Comparison of ENCODE assay signal across 33 mouse cellular contexts in the genomic region with DNA sequence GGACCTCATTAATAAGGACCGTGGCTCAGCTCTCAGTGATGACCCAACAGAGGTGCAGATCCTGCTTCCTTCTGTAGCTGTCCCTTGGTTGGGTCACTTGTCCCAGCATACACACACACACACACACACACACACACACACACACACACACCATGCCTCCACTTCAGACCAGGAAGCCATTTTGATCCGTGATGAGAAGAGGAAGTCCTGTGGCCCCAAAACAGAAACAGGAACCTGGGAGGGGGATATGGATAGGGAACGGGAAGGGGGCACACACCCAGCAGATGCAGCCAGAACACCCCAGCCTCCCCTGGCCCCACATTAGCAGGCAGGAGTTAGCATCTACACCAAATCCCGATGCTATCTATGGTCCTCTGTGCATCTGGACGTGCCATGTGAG. TPM values are rescaled to one million over a fixed set of nuclear protein-coding genes. Genes with fewer than 3 reads are reported as not detected.
DNase-seq lines count a peak whose midpoint lies in the region; ATAC-seq and TF ChIP-seq lines count a peak whose summit lies in the region.
"Had no signal": no experiment of that assay in that cellular context is flagged by ENCODE, and none has a peak within 500 bp of the region (broad histone marks: within the 10 kb centered on the region; RNA-seq: fewer than 3 reads in every experiment).

No protein-coding gene starts in this region.

- H3K9me3 ChIP-seq in liver, postnatal 0 days (ENCODE audit: low read length) = no peaks in the 10 kb centered on the region
- no peaks in the 10 kb centered on the region for H3K9me3 ChIP-seq in liver, embryonic 12.5 days (replicated peaks)
- H3K9me3 ChIP-seq: embryonic facial prominence, embryonic 13.5 days; forebrain, embryonic 10.5 days; heart, embryonic 13.5 days; hindbrain, embryonic 10.5 days; limb, embryonic 13.5 days; midbrain, embryonic 10.5 days; midbrain, embryonic 15.5 days had no signal

- ATAC-seq in liver, postnatal 0 days = no peak
- no peak for ATAC-seq in liver, embryonic 12.5 days
- ATAC-seq in neutrophil, adult 5-6 weeks (ENCODE audit: extremely low read depth, insufficient number of reproducible peaks, low FRiP score, poor library complexity, severe bottlenecking) = peak; percentile 46
- no peak for ATAC-seq in cerebellum, adult (ENCODE audit: insufficient number of reproducible peaks, low FRiP score, low TSS enrichment)
- ATAC-seq: hindbrain, embryonic 16.5 days; midbrain, embryonic 15.5 days; Patski had no signal

- WGBS in kidney, adult 2 months = 79% methylated on average over 5 of the region's 5 CpGs
- WGBS in liver, postnatal 0 days (ENCODE audit: insufficient replicate concordance) = 42% methylated on average over 5 of the region's 5 CpGs
- WGBS in liver, embryonic 12.5 days (ENCODE audit: insufficient replicate concordance) = 35% methylated on average over 5 of the region's 5 CpGs
- WGBS in macrophage (ENCODE audit: missing documents) = 17% methylated on average over 5 of the region's 5 CpGs

- no peak overlapping the region for H3K27ac ChIP-seq in kidney, adult 2 months (ENCODE audit: insufficient read depth, low read depth, low read length)
- H3K27ac ChIP-seq in liver, postnatal 0 days (ENCODE audit: low read depth) = peak overlapping the region; percentile 88; the same call in 1 of the 2 replicates
- no peak overlapping the region for H3K27ac ChIP-seq in liver, embryonic 12.5 days
- H3K27ac ChIP-seq in macrophage = peak overlapping the region; percentile 15; the same call in 1 of the 2 replicates
- H3K27ac ChIP-seq: embryonic facial prominence, embryonic 13.5 days; forebrain, embryonic 10.5 days; heart, adult 2 months; heart, embryonic 13.5 days; hindbrain, embryonic 10.5 days; limb, embryonic 13.5 days; midbrain, embryonic 10.5 days; midbrain, embryonic 15.5 days; stomach, postnatal 0 days had no signal

- no peak overlapping the region for H3K4me3 ChIP-seq in kidney, adult 2 months (ENCODE audit: insufficient read depth, low read depth, low read length)
- no peak overlapping the region for H3K4me3 ChIP-seq in liver, postnatal 0 days (ENCODE audit: low read depth, low read length)
- H3K4me3 ChIP-seq in liver, embryonic 12.5 days = no peak overlapping the region
- no peak overlapping the region for H3K4me3 ChIP-seq in macrophage (ENCODE audit: inconsistent target)
- H3K4me3 ChIP-seq: embryonic facial prominence, embryonic 13.5 days; forebrain, embryonic 10.5 days; heart, adult 2 months; heart, embryonic 13.5 days; hindbrain, embryonic 10.5 days; limb, embryonic 13.5 days; midbrain, embryonic 10.5 days; midbrain, embryonic 15.5 days had no signal

- no peak for TF ChIP-seq POLR2A in kidney, adult 2 months (IDR thresholded peaks at IDR 0.05; ENCODE audit: low read depth, low read length)

- H3K4me1 ChIP-seq in kidney, adult 2 months (ENCODE audit: control insufficient read depth, insufficient read depth, low read length) = peaks cover 11% of the 10 kb centered on the region
- peaks cover 39% of the 10 kb centered on the region for H3K4me1 ChIP-seq in liver, postnatal 0 days (ENCODE audit: insufficient read depth)
- H3K4me1 ChIP-seq in liver, embryonic 12.5 days = peaks cover 35% of the 10 kb centered on the region
- H3K4me1 ChIP-seq: midbrain, embryonic 15.5 days had no signal

- no peaks in the 10 kb centered on the region for H3K36me3 ChIP-seq in kidney, adult 2 months (ENCODE audit: control insufficient read depth, insufficient read depth, low read length)
- H3K36me3 ChIP-seq in liver, postnatal 0 days (replicated peaks; ENCODE audit: insufficient read depth, low read length) = no peaks in the 10 kb centered on the region
- H3K36me3 ChIP-seq in liver, embryonic 12.5 days = no peaks in the 10 kb centered on the region
- no peaks in the 10 kb centered on the region for H3K36me3 ChIP-seq in macrophage (ENCODE audit: inconsistent target)
- H3K36me3 ChIP-seq: embryonic facial prominence, embryonic 13.5 days; forebrain, embryonic 10.5 days; heart, embryonic 13.5 days; hindbrain, embryonic 10.5 days; limb, embryonic 13.5 days; midbrain, embryonic 10.5 days; midbrain, embryonic 15.5 days had no signal

- peak; percentile 13 for DNase-seq in kidney, adult 2 months
- no peak for DNase-seq in kidney, postnatal 4 days
- DNase-seq in liver, postnatal 0 days = no peak
- no peak for DNase-seq in right cerebral cortex, postnatal 25 days
- DNase-seq: adrenal gland, postnatal 14 days; cerebellum, adult 11 months; cerebellum, adult 9-10 months; cerebellum, postnatal 36 days; gastrocnemius, postnatal 25 days; heart, postnatal 10 days; kidney, adult 18-20 months; kidney, postnatal 36 days; lung, postnatal 36 days; right cerebral cortex, adult 18-20 months; right cerebral cortex, postnatal 4 days; thymus, adult 18-20 months; thymus, postnatal 25 days had no signal

- H3K79me2 ChIP-seq in macrophage (ENCODE audit: inconsistent target) = no peaks in the 10 kb centered on the region

- H3K4me2 ChIP-seq in liver, postnatal 0 days (ENCODE audit: low read depth, low read length) = no peak overlapping the region
- no peak overlapping the region for H3K4me2 ChIP-seq in liver, embryonic 12.5 days
- H3K4me2 ChIP-seq: embryonic facial prominence, embryonic 13.5 days; heart, embryonic 13.5 days; limb, embryonic 13.5 days; midbrain, embryonic 15.5 days had no signal

- no peak overlapping the region for H3K9ac ChIP-seq in liver, postnatal 0 days (replicated peaks)
- no peak overlapping the region for H3K9ac ChIP-seq in liver, embryonic 12.5 days
- H3K9ac ChIP-seq: embryonic facial prominence, embryonic 13.5 days; heart, embryonic 13.5 days; limb, embryonic 13.5 days; midbrain, embryonic 15.5 days had no signal

- no peak for TF ChIP-seq EP300 in liver, postnatal 0 days (IDR thresholded peaks at IDR 0.05; ENCODE audit: low read depth)

- no peaks in the 10 kb centered on the region for H3K27me3 ChIP-seq in kidney, adult 2 months (replicated peaks; ENCODE audit: control insufficient read depth, insufficient read depth, low read length)
- no peaks in the 10 kb centered on the region for H3K27me3 ChIP-seq in liver, postnatal 0 days (ENCODE audit: insufficient read depth, low read length)
- peaks cover 15% of the 10 kb centered on the region; the same call in 1 of the 2 replicates for H3K27me3 ChIP-seq in liver, embryonic 12.5 days (replicated peaks)
- H3K27me3 ChIP-seq: midbrain, embryonic 15.5 days; Patski had no signal

- TF ChIP-seq CTCF in kidney, adult 2 months (conservative IDR thresholded peaks at IDR 0.05; ENCODE audit: insufficient read depth, insufficient read length, low read depth, low read length) = no peak
- no peak for TF ChIP-seq CTCF in liver, postnatal 0 days (IDR thresholded peaks at IDR 0.05; ENCODE audit: low read depth)

RNA-seq across cellular contexts. Expression of a gene that starts 31.8 kb away (rescaled TPM):
- polyA plus RNA-seq in kidney, adult 2 months (2012; rRNA removed) = 41.6 and 55.2 TPM in 2 replicates
- 20.2 and 34.0 TPM in 2 replicates for polyA plus RNA-seq in liver, postnatal 0 days (2015; fragmentation: Nextera tagmentation; extraction: Ambion mirVana)
- polyA plus RNA-seq in liver, embryonic 12.5 days (2016; fragmentation: Nextera tagmentation; extraction: Ambion mirVana) = 11.5 and 11.6 TPM in 2 replicates
- total RNA-seq in macrophage (2018; cell fraction: chromatin; rRNA removed) = 10 to 100 TPM in 6 of 26 experiments, 1 to 10 TPM in 20; 1.4 to 55.1 (median 3.8) TPM
- 100 to 1,000 TPM in 9 of 26 experiments, 10 to 100 TPM in 17; 13.7 to 217 (median 83.3) TPM for total RNA-seq in macrophage (2018; cell fraction: cytosol; rRNA removed)
- total RNA-seq in macrophage (2018; cell fraction: nucleus; rRNA removed) = 10 to 100 TPM in 24 of 26 experiments, 1 to 10 TPM in 2; 7.7 to 94.0 (median 33.4) TPM
- polyA plus RNA-seq in macrophage (2018) = 58.4 to 104 TPM (median 95.9 TPM) in 3 replicates
- total RNA-seq in neutrophil, adult 5-6 weeks (2017) = 6.4 and 8.3 TPM in 2 replicates

RNA-seq across cellular contexts. Expression of a gene that starts 35.3 kb away (rescaled TPM):
- polyA plus RNA-seq in kidney, adult 2 months (2012; rRNA removed) = 2.5 and 7.0 TPM in 2 replicates
- 0.12 TPM in 2 replicates for polyA plus RNA-seq in liver, postnatal 0 days (2015; fragmentation: Nextera tagmentation; extraction: Ambion mirVana)
- polyA plus RNA-seq in liver, embryonic 12.5 days (2016; fragmentation: Nextera tagmentation; extraction: Ambion mirVana) = 0.59 and 1.4 TPM in 2 replicates
- not detected for total RNA-seq in macrophage (2018; cell fraction: chromatin; rRNA removed)
- not detected for total RNA-seq in macrophage (2018; cell fraction: cytosol; rRNA removed)
- total RNA-seq in macrophage (2018; cell fraction: nucleus; rRNA removed) = not detected
- polyA plus RNA-seq in macrophage (2018) = not detected in 3 replicates
- not detected in 2 replicates for total RNA-seq in neutrophil, adult 5-6 weeks (2017)
- total RNA-seq: MEL had no signal
- polyA plus RNA-seq: Patski had no signal

Comparison
In these comparisons a context has a peak if more than half of its experiments do, and no peak if none do; other contexts are left out.
1. H3K27ac ChIP-seq: peak in liver, postnatal 0 days (single experiment) and macrophage (single experiment); none in kidney, adult 2 months (single experiment) and liver, embryonic 12.5 days (single experiment).